Mouse (Mus musculus) kidney, embryonic 16.5 days (tissue): Measurements from ENCODE around the gene Grm2. TPM values are rescaled to one million over a fixed set of nuclear protein-coding genes. Genes with fewer than 3 reads are reported as not detected.

Experiments
- ATAC-seq: fragments of 200-750 bp; cut with Nextera tagmentation; 2 replicates; pipeline ENCODE4 v1.8.0; 2017; ENCODE audit warnings: moderate TSS enrichment; ENCODE audit not compliant: low FRiP score, low TSS enrichment
- H3K27ac ChIP-seq: fragments of 300-500 bp; sonication (generic); 2 replicates; pipeline ENCODE4 v1.5.1; 2014; ENCODE audit warnings: low read length
- H3K27me3 ChIP-seq: fragments of 300-500 bp; sonication (generic); 2 replicates; pipeline ENCODE4 v1.6.1; 2014; ENCODE audit warnings: low read length, control low read depth, mixed read lengths; ENCODE audit not compliant: insufficient read depth
- H3K36me3 ChIP-seq: fragments of 300-500 bp; sonication (generic); 2 replicates; pipeline ENCODE4 v1.6.1; 2014; ENCODE audit warnings: low read length, control low read depth, mixed read lengths; ENCODE audit not compliant: insufficient read depth
- H3K4me1 ChIP-seq: fragments of 300-500 bp; sonication (generic); 2 replicates; pipeline ENCODE4 v1.6.1; 2014; ENCODE audit warnings: low read length, control low read depth, mixed read lengths; ENCODE audit not compliant: insufficient read depth
- H3K4me2 ChIP-seq: fragments of 300-500 bp; sonication (generic); replicated peaks from 2 replicates; pipeline ENCODE4 v1.6.1; 2014; ENCODE audit warnings: low read depth, low read length
- H3K4me3 ChIP-seq: fragments of 300-500 bp; sonication (generic); 2 replicates; pipeline ENCODE4 v1.5.1; 2014; ENCODE audit warnings: mild to moderate bottlenecking, low read length
- H3K9ac ChIP-seq: fragments of 300-500 bp; sonication (generic); replicated peaks from 2 replicates; pipeline ENCODE4 v1.6.1; 2014; ENCODE audit warnings: low read length
- H3K9me3 ChIP-seq: fragments of 300-500 bp; sonication (generic); 2 replicates; pipeline ENCODE4 v1.6.1; 2016; ENCODE audit warnings: low read length, control low read depth
- WGBS: fragments of 180-500 bp; shearing (Covaris S2); extraction: QIAGEN DNeasy Blood & Tissue Kit; methylation state at CpG from one replicate; pipeline ENCODE4 v1.1.7; 2014; 5-methylcytosine and 5-hydroxymethylcytosine counted together
- polyA plus RNA-seq: library from polyadenylated mRNA; unstranded; fragments of >200 nt; fragmentation: Nextera tagmentation; extraction: Ambion mirVana; gene quantifications from 2 replicates; pipeline ENCODE4 v1.2.1, GENCODE M21; 2015

The Grm2 gene
- not detected in 2 replicates for polyA plus RNA-seq

GRCm38 (mm10) chr9:106655884-106656720 is at the start of gene Grm2:
Gene Grm2, minus strand, starts transcription at chr9:106656082.
- Histone ChIP-seq H3K9ac (no peak within 1 kb of the TSS), H3K36me3 (peaks cover 14% of the 10 kb centered on the region), H3K4me3 (peak within 1 kb of the TSS; percentile 34), H3K27ac (no peak within 1 kb of the TSS), H3K9me3 (no peaks in the 10 kb centered on the region), H3K27me3 (peaks cover 13% of the 10 kb centered on the region), H3K4me1 (peaks cover 6% of the 10 kb centered on the region), H3K4me2 (peak within 1 kb of the TSS; percentile 56)
- under 1% methylated on average over 42 of the region's 44 CpGs for WGBS
- peak; percentile 83 for ATAC-seq

- 94% methylated on average over 11 of the region's 11 CpGs for WGBS
- Histone ChIP-seq H3K27ac (no peak overlapping the region), H3K9me3 (no peaks in the 10 kb centered on the region), H3K4me2 (no peak overlapping the region), H3K4me3 (no peak overlapping the region), H3K27me3 (no peaks in the 10 kb centered on the region), H3K36me3 (peaks cover 22% of the 10 kb centered on the region), H3K9ac (no peak overlapping the region), H3K4me1 (no peaks in the 10 kb centered on the region)
- no peak for ATAC-seq
Measured at GRCm38 (mm10) chr9:106692973-106693481, 37.1 kb upstream of the Grm2 start.

GRCm38 (mm10) chr9:106688834-106689233 is 33.0 kb upstream of the Grm2 start:
- Histone ChIP-seq H3K9me3 (no peaks in the 10 kb centered on the region), H3K36me3 (peaks cover 11% of the 10 kb centered on the region; the same call in 1 of the 2 replicates), H3K27me3 (no peaks in the 10 kb centered on the region), H3K4me1 (peaks cover 26% of the 10 kb centered on the region), H3K4me2 (no peak overlapping the region), H3K27ac (no peak overlapping the region), H3K4me3 (no peak overlapping the region), H3K9ac (no peak overlapping the region)
- WGBS, result 84% methylated on average over 8 of the region's 8 CpGs
- no peak for ATAC-seq

GRCm38 (mm10) chr9:106686983-106687650 is 31.2 kb upstream of the Grm2 start:
- peak overlapping the region; percentile 37 for H3K9ac ChIP-seq
- peaks cover 26% of the 10 kb centered on the region for H3K4me1 ChIP-seq
- H3K4me2 ChIP-seq, result peak overlapping the region; percentile 42
- peak; percentile 73 for ATAC-seq
- no peaks in the 10 kb centered on the region for H3K9me3 ChIP-seq
- no peak overlapping the region for H3K27ac ChIP-seq
- 26% methylated on average over 8 of the region's 8 CpGs for WGBS
- peak overlapping the region; percentile 11; the same call in 1 of the 2 replicates for H3K4me3 ChIP-seq
- no peaks in the 10 kb centered on the region for H3K36me3 ChIP-seq
- no peaks in the 10 kb centered on the region for H3K27me3 ChIP-seq

- H3K4me2 ChIP-seq, result peak within 1 kb of the TSS; percentile 89
- peak within 1 kb of the TSS; percentile 81 for H3K4me3 ChIP-seq
- H3K9me3 ChIP-seq, result no peaks in the 10 kb centered on the region
- H3K27me3 ChIP-seq, result no peaks in the 10 kb centered on the region
- H3K9ac ChIP-seq, result peak within 1 kb of the TSS; percentile 88
- H3K4me1 ChIP-seq, result peaks cover 26% of the 10 kb centered on the region
- peak within 1 kb of the TSS; percentile 86 for H3K27ac ChIP-seq
- under 1% methylated on average over 79 of the region's 86 CpGs for WGBS
- H3K36me3 ChIP-seq, result peaks cover 9% of the 10 kb centered on the region
- ATAC-seq, result peak; percentile 91
Measured at GRCm38 (mm10) chr9:106685249-106686101, 29.6 kb upstream of the Grm2 start, which contains the start of gene Tex264. Gene Tex264, minus strand, starts transcription at chr9:106685927.

- Histone ChIP-seq H3K36me3 (peaks cover 11% of the 10 kb centered on the region), H3K4me1 (peaks cover 26% of the 10 kb centered on the region), H3K27me3 (no peaks in the 10 kb centered on the region), H3K9ac (peak overlapping the region; percentile 88), H3K27ac (peak overlapping the region; percentile 86; the same call in 1 of the 2 replicates), H3K4me2 (peak overlapping the region; percentile 89), H3K9me3 (no peaks in the 10 kb centered on the region), H3K4me3 (peak overlapping the region; percentile 81)
- ATAC-seq, result no peak
- 4% methylated on average over 7 of the region's 14 CpGs for WGBS
Measured at GRCm38 (mm10) chr9:106684918-106685248, 29.0 kb upstream of the Grm2 start.

GRCm38 (mm10) chr9:106684093-106684872 is 28.4 kb upstream of the Grm2 start:
- WGBS, result 78% methylated on average over 6 of the region's 6 CpGs
- Histone ChIP-seq H3K4me1 (peaks cover 26% of the 10 kb centered on the region), H3K9ac (peak overlapping the region; percentile 88), H3K36me3 (peaks cover 11% of the 10 kb centered on the region), H3K27ac (no peak overlapping the region), H3K9me3 (no peaks in the 10 kb centered on the region), H3K4me2 (peak overlapping the region; percentile 89), H3K4me3 (peak overlapping the region; percentile 81), H3K27me3 (no peaks in the 10 kb centered on the region)
- ATAC-seq, result no peak

GRCm38 (mm10) chr9:106681026-106681425 is 25.1 kb upstream of the Grm2 start:
- no peak overlapping the region for H3K27ac ChIP-seq
- H3K4me2 ChIP-seq, result no peak overlapping the region
- no peak overlapping the region for H3K9ac ChIP-seq
- 93% methylated on average over 9 of the region's 9 CpGs for WGBS
- ATAC-seq, result no peak
- H3K27me3 ChIP-seq, result no peaks in the 10 kb centered on the region
- no peaks in the 10 kb centered on the region for H3K9me3 ChIP-seq
- peaks cover 11% of the 10 kb centered on the region for H3K36me3 ChIP-seq
- H3K4me3 ChIP-seq, result no peak overlapping the region
- peaks cover 10% of the 10 kb centered on the region for H3K4me1 ChIP-seq

GRCm38 (mm10) chr9:106678242-106678641 is 22.4 kb upstream of the Grm2 start:
- H3K36me3 ChIP-seq, result peaks cover 13% of the 10 kb centered on the region
- no peak overlapping the region for H3K27ac ChIP-seq
- 67% methylated on average over 4 of the region's 4 CpGs for WGBS
- no peak overlapping the region for H3K4me2 ChIP-seq
- H3K9me3 ChIP-seq, result no peaks in the 10 kb centered on the region
- H3K4me1 ChIP-seq, result no peaks in the 10 kb centered on the region
- H3K4me3 ChIP-seq, result no peak overlapping the region
- no peak for ATAC-seq
- H3K9ac ChIP-seq, result no peak overlapping the region
- no peaks in the 10 kb centered on the region for H3K27me3 ChIP-seq
